Mouse (Mus musculus): ENCODE data around the gene Mybphl. TPM values are rescaled to one million over a fixed set of nuclear protein-coding genes. Genes with fewer than 3 reads are reported as not detected.

Mybphl gene
- polyA plus RNA-seq, 1 experiment from 2014 or later: not detected

GRCm38 (mm10) chr3:108410359-108410714 is 45.6 kb downstream of the Mybphl start:
- ATAC-seq (ENCODE audit: low FRiP score) (peak; percentile 79), DNase-seq (ENCODE audit: low spot score) (peak; percentile 84)
- Histone ChIP-seq H3K9me3 (ENCODE audit: control insufficient read depth, low read length) (peaks cover 4% of the 10 kb centered on the region; the same call in 1 of the 2 replicates), H3K4me1 (replicated peaks; ENCODE audit: control insufficient read depth, insufficient read depth, low read length) (peaks cover 32% of the 10 kb centered on the region), H3K4me3 (ENCODE audit: low read depth, low read length) (peak overlapping the region; percentile 40), H3K9ac (ENCODE audit: low read depth, low read length) (peak overlapping the region; percentile 95), H3K36me3 (ENCODE audit: control insufficient read depth, insufficient read depth, low read length) (peaks cover 24% of the 10 kb centered on the region), H3K27ac (ENCODE audit: low read depth, low read length) (peak overlapping the region; percentile 99), H3K27me3 (ENCODE audit: control insufficient read depth, insufficient read depth, low read length) (no peaks in the 10 kb centered on the region), H3K4me2 (replicated peaks; ENCODE audit: low read depth, low read length) (peak overlapping the region; percentile 86)
- WGBS: 7% methylated on average over 5 of the region's 5 CpGs

GRCm38 (mm10) chr3:108411026-108411753 is 46.5 kb downstream of the Mybphl start:
- DNase-seq (ENCODE audit: low spot score) (peak; percentile 48), ATAC-seq (ENCODE audit: low FRiP score) (peak; percentile 3)
- Histone ChIP-seq H3K27ac (ENCODE audit: low read depth, low read length) (peak overlapping the region; percentile 99), H3K36me3 (ENCODE audit: control insufficient read depth, insufficient read depth, low read length) (peaks cover 24% of the 10 kb centered on the region), H3K9me3 (ENCODE audit: control insufficient read depth, low read length) (peaks cover 4% of the 10 kb centered on the region; the same call in 1 of the 2 replicates), H3K9ac (ENCODE audit: low read depth, low read length) (peak overlapping the region; percentile 95), H3K4me3 (ENCODE audit: low read depth, low read length) (peak overlapping the region; percentile 40), H3K27me3 (ENCODE audit: control insufficient read depth, insufficient read depth, low read length) (no peaks in the 10 kb centered on the region), H3K4me1 (replicated peaks; ENCODE audit: control insufficient read depth, insufficient read depth, low read length) (peaks cover 29% of the 10 kb centered on the region), H3K4me2 (replicated peaks; ENCODE audit: low read depth, low read length) (peak overlapping the region; percentile 86)
- WGBS: 16% methylated on average over 5 of the region's 5 CpGs

- peak overlapping the region; percentile 99 for H3K27ac ChIP-seq (ENCODE audit: low read depth, low read length)
- ATAC-seq (ENCODE audit: low FRiP score) (peak; percentile 55), DNase-seq (ENCODE audit: low spot score) (peak; percentile 69)
- WGBS: 36% methylated on average over 8 of the region's 8 CpGs
- peak overlapping the region; percentile 86 for H3K4me2 ChIP-seq (replicated peaks; ENCODE audit: low read depth, low read length)
- H3K27me3 ChIP-seq (ENCODE audit: control insufficient read depth, insufficient read depth, low read length): no peaks in the 10 kb centered on the region; the same call in 1 of the 2 replicates
- H3K9ac ChIP-seq (ENCODE audit: low read depth, low read length): peak overlapping the region; percentile 95
- peaks cover 4% of the 10 kb centered on the region; the same call in 1 of the 2 replicates for H3K9me3 ChIP-seq (ENCODE audit: control insufficient read depth, low read length)
- H3K4me3 ChIP-seq (ENCODE audit: low read depth, low read length): peak overlapping the region; percentile 40
- peaks cover 23% of the 10 kb centered on the region for H3K4me1 ChIP-seq (replicated peaks; ENCODE audit: control insufficient read depth, insufficient read depth, low read length)
- peaks cover 24% of the 10 kb centered on the region for H3K36me3 ChIP-seq (ENCODE audit: control insufficient read depth, insufficient read depth, low read length)
Measured at GRCm38 (mm10) chr3:108411754-108412121, 47.0 kb downstream of the Mybphl start.

- Histone ChIP-seq H3K9me3 (ENCODE audit: control insufficient read depth, low read length) (peaks cover 4% of the 10 kb centered on the region; the same call in 1 of the 2 replicates), H3K27me3 (ENCODE audit: control insufficient read depth, insufficient read depth, low read length) (no peaks in the 10 kb centered on the region; the same call in 1 of the 2 replicates), H3K4me3 (ENCODE audit: low read depth, low read length) (peak overlapping the region; percentile 96), H3K4me2 (replicated peaks; ENCODE audit: low read depth, low read length) (no peak overlapping the region; the same call in 1 of the 2 replicates), H3K4me1 (replicated peaks; ENCODE audit: control insufficient read depth, insufficient read depth, low read length) (peaks cover 13% of the 10 kb centered on the region; the same call in 1 of the 2 replicates), H3K9ac (ENCODE audit: low read depth, low read length) (no peak overlapping the region), H3K27ac (ENCODE audit: low read depth, low read length) (no peak overlapping the region), H3K36me3 (ENCODE audit: control insufficient read depth, insufficient read depth, low read length) (peaks cover 24% of the 10 kb centered on the region)
- DNase-seq (ENCODE audit: low spot score) (no peak), ATAC-seq (ENCODE audit: low FRiP score) (no peak)
- 96% methylated on average over 35 of the region's 35 CpGs for WGBS
Measured at GRCm38 (mm10) chr3:108413634-108414360, 49.1 kb downstream of the Mybphl start.

- WGBS: 5% methylated on average over 59 of the region's 67 CpGs
- peak within 1 kb of the TSS; percentile 98 for H3K9ac ChIP-seq (ENCODE audit: low read depth, low read length)
- peaks cover 9% of the 10 kb centered on the region; the same call in 1 of the 2 replicates for H3K4me1 ChIP-seq (replicated peaks; ENCODE audit: control insufficient read depth, insufficient read depth, low read length)
- H3K9me3 ChIP-seq (ENCODE audit: control insufficient read depth, low read length): peaks cover 4% of the 10 kb centered on the region; the same call in 1 of the 2 replicates
- peak; percentile 5 for ATAC-seq (ENCODE audit: low FRiP score)
- peak within 1 kb of the TSS; percentile 96 for H3K4me3 ChIP-seq (ENCODE audit: low read depth, low read length)
- peak within 1 kb of the TSS; percentile 82 for H3K4me2 ChIP-seq (replicated peaks; ENCODE audit: low read depth, low read length)
- peak within 1 kb of the TSS; percentile 91 for H3K27ac ChIP-seq (ENCODE audit: low read depth, low read length)
- DNase-seq (ENCODE audit: low spot score): peak; percentile 61
- H3K36me3 ChIP-seq (ENCODE audit: control insufficient read depth, insufficient read depth, low read length): peaks cover 24% of the 10 kb centered on the region
- H3K27me3 ChIP-seq (ENCODE audit: control insufficient read depth, insufficient read depth, low read length): no peaks in the 10 kb centered on the region; the same call in 1 of the 2 replicates
Measured at GRCm38 (mm10) chr3:108414857-108415830, 50.4 kb downstream of the Mybphl start, which contains the start of gene Celsr2. Gene Celsr2, minus strand, starts transcription at chr3:108415552.

GRCm38 (mm10) chr3:108415831-108416223 is 51.1 kb downstream of the Mybphl start:
- H3K27ac ChIP-seq (ENCODE audit: low read depth, low read length): peak overlapping the region; percentile 91
- peaks cover 9% of the 10 kb centered on the region; the same call in 1 of the 2 replicates for H3K4me1 ChIP-seq (replicated peaks; ENCODE audit: control insufficient read depth, insufficient read depth, low read length)
- ATAC-seq (ENCODE audit: low FRiP score) (peak; percentile 75), DNase-seq (ENCODE audit: low spot score) (peak; percentile 92)
- peak overlapping the region; percentile 82 for H3K4me2 ChIP-seq (replicated peaks; ENCODE audit: low read depth, low read length)
- under 1% methylated on average over 40 of the region's 48 CpGs for WGBS
- H3K4me3 ChIP-seq (ENCODE audit: low read depth, low read length): peak overlapping the region; percentile 96
- peaks cover 24% of the 10 kb centered on the region for H3K36me3 ChIP-seq (ENCODE audit: control insufficient read depth, insufficient read depth, low read length)
- H3K27me3 ChIP-seq (ENCODE audit: control insufficient read depth, insufficient read depth, low read length): no peaks in the 10 kb centered on the region; the same call in 1 of the 2 replicates
- H3K9ac ChIP-seq (ENCODE audit: low read depth, low read length): peak overlapping the region; percentile 98
- H3K9me3 ChIP-seq (ENCODE audit: control insufficient read depth, low read length): peaks cover 4% of the 10 kb centered on the region; the same call in 1 of the 2 replicates

- Histone ChIP-seq H3K4me2 (replicated peaks; ENCODE audit: low read depth, low read length) (no peak overlapping the region), H3K9me3 (ENCODE audit: control insufficient read depth, low read length) (no peaks in the 10 kb centered on the region), H3K27ac (ENCODE audit: low read depth, low read length) (0 out of 2 replicates have a peak overlapping the region, but pooled peaks have one; percentile 12), H3K4me1 (replicated peaks; ENCODE audit: control insufficient read depth, insufficient read depth, low read length) (peaks cover 30% of the 10 kb centered on the region), H3K4me3 (ENCODE audit: low read depth, low read length) (no peak overlapping the region), H3K9ac (ENCODE audit: low read depth, low read length) (no peak overlapping the region), H3K36me3 (ENCODE audit: control insufficient read depth, insufficient read depth, low read length) (peaks cover 10% of the 10 kb centered on the region), H3K27me3 (ENCODE audit: control insufficient read depth, insufficient read depth, low read length) (no peaks in the 10 kb centered on the region)
- ATAC-seq (ENCODE audit: low FRiP score) (no peak), DNase-seq (ENCODE audit: low spot score) (no peak)
- WGBS: 46% methylated on average over 6 of the region's 6 CpGs
Measured at GRCm38 (mm10) chr3:108423006-108423405, 58.3 kb downstream of the Mybphl start.
